Mouse (Mus musculus): ENCODE results near the gene Ppp1r21. TPM values are rescaled to one million over a fixed set of nuclear protein-coding genes. Genes with fewer than 3 reads are reported as not detected.

Gene Ppp1r21
- polyA plus RNA-seq, 1 experiment from 2014 or later = 8.0 TPM

- DNase-seq (no peak), ATAC-seq (ENCODE audit: low read depth) (0 out of 2 replicates have a peak, but pooled peaks have one; percentile 4)
- Histone ChIP-seq H3K36me3 (no peaks in the 10 kb centered on the region), H3K27me3 (no peaks in the 10 kb centered on the region), H3K4me2 (no peak overlapping the region), H3K4me3 (replicated peaks) (no peak overlapping the region), H3K9me3 (replicated peaks) (no peaks in the 10 kb centered on the region), H3K4me1 (replicated peaks) (peaks cover 3% of the 10 kb centered on the region; the same call in 1 of the 2 replicates), H3K27ac (no peak overlapping the region), H3K9ac (no peak overlapping the region)
- WGBS (ENCODE audit: insufficient replicate concordance) = 63% methylated on average over 3 of the region's 3 CpGs
These were observed 83.8 kb downstream of the Ppp1r21 start for GRCm38 (mm10) chr17:88613721-88614120.

GRCm38 (mm10) chr17:88614234-88614633 lies 84.3 kb downstream of the Ppp1r21 start:
- Histone ChIP-seq H3K9me3 (replicated peaks) (no peaks in the 10 kb centered on the region), H3K36me3 (no peaks in the 10 kb centered on the region), H3K4me3 (replicated peaks) (no peak overlapping the region), H3K4me1 (replicated peaks) (peaks cover 3% of the 10 kb centered on the region; the same call in 1 of the 2 replicates), H3K4me2 (no peak overlapping the region), H3K9ac (no peak overlapping the region), H3K27ac (no peak overlapping the region), H3K27me3 (no peaks in the 10 kb centered on the region)
- WGBS (ENCODE audit: insufficient replicate concordance) = 48% methylated on average over 3 of the region's 3 CpGs
- DNase-seq = no peak
- ATAC-seq (ENCODE audit: low read depth) = 0 out of 2 replicates have a peak, but pooled peaks have one; percentile 36

GRCm38 (mm10) chr17:88614733-88615132 lies 84.8 kb downstream of the Ppp1r21 start:
- DNase-seq (no peak), ATAC-seq (ENCODE audit: low read depth) (no peak)
- H3K9me3 ChIP-seq (replicated peaks) = no peaks in the 10 kb centered on the region
- no peak overlapping the region for H3K4me3 ChIP-seq (replicated peaks)
- no peaks in the 10 kb centered on the region for H3K36me3 ChIP-seq
- no peak overlapping the region for H3K4me2 ChIP-seq
- H3K27me3 ChIP-seq = no peaks in the 10 kb centered on the region
- WGBS (ENCODE audit: insufficient replicate concordance) = 77% methylated on average over 1 of the region's 1 CpGs
- peaks cover 3% of the 10 kb centered on the region; the same call in 1 of the 2 replicates for H3K4me1 ChIP-seq (replicated peaks)
- H3K9ac ChIP-seq = no peak overlapping the region
- H3K27ac ChIP-seq = no peak overlapping the region

GRCm38 (mm10) chr17:88615492-88616155 lies 85.7 kb downstream of the Ppp1r21 start:
- Histone ChIP-seq H3K27me3 (no peaks in the 10 kb centered on the region), H3K4me1 (replicated peaks) (peaks cover 3% of the 10 kb centered on the region; the same call in 1 of the 2 replicates), H3K4me3 (replicated peaks) (no peak overlapping the region), H3K27ac (no peak overlapping the region), H3K36me3 (no peaks in the 10 kb centered on the region), H3K4me2 (no peak overlapping the region), H3K9me3 (replicated peaks) (no peaks in the 10 kb centered on the region), H3K9ac (no peak overlapping the region)
- no peak for DNase-seq
- 73% methylated on average over 1 of the region's 1 CpGs for WGBS (ENCODE audit: insufficient replicate concordance)
- ATAC-seq (ENCODE audit: low read depth) = no peak

GRCm38 (mm10) chr17:88620935-88621334 lies 91.0 kb downstream of the Ppp1r21 start:
- H3K4me1 ChIP-seq (replicated peaks) = no peaks in the 10 kb centered on the region
- H3K4me2 ChIP-seq = no peak overlapping the region
- H3K36me3 ChIP-seq = no peaks in the 10 kb centered on the region
- ATAC-seq (ENCODE audit: low read depth) (no peak), DNase-seq (no peak)
- no peak overlapping the region for H3K9ac ChIP-seq
- H3K4me3 ChIP-seq (replicated peaks) = no peak overlapping the region
- no peaks in the 10 kb centered on the region for H3K9me3 ChIP-seq (replicated peaks)
- no peaks in the 10 kb centered on the region for H3K27me3 ChIP-seq
- no peak overlapping the region for H3K27ac ChIP-seq
- WGBS (ENCODE audit: insufficient replicate concordance) = 46% methylated on average over 4 of the region's 4 CpGs

- Histone ChIP-seq H3K9ac (no peak overlapping the region), H3K27me3 (no peaks in the 10 kb centered on the region), H3K4me3 (replicated peaks) (no peak overlapping the region), H3K27ac (no peak overlapping the region), H3K4me1 (replicated peaks) (no peaks in the 10 kb centered on the region), H3K36me3 (no peaks in the 10 kb centered on the region), H3K9me3 (replicated peaks) (no peaks in the 10 kb centered on the region), H3K4me2 (no peak overlapping the region)
- ATAC-seq (ENCODE audit: low read depth) (no peak), DNase-seq (no peak)
- 48% methylated on average over 3 of the region's 3 CpGs for WGBS (ENCODE audit: insufficient replicate concordance)
These were observed 91.5 kb downstream of the Ppp1r21 start for GRCm38 (mm10) chr17:88621374-88621773.

- no peaks in the 10 kb centered on the region for H3K27me3 ChIP-seq
- H3K36me3 ChIP-seq = no peaks in the 10 kb centered on the region
- DNase-seq (no peak), ATAC-seq (ENCODE audit: low read depth) (no peak)
- no peaks in the 10 kb centered on the region for H3K9me3 ChIP-seq (replicated peaks)
- WGBS (ENCODE audit: insufficient replicate concordance) = 45% methylated on average over 1 of the region's 1 CpGs
- H3K27ac ChIP-seq = no peak overlapping the region
- H3K9ac ChIP-seq = no peak overlapping the region
- H3K4me1 ChIP-seq (replicated peaks) = no peaks in the 10 kb centered on the region
- H3K4me2 ChIP-seq = no peak overlapping the region
- no peak overlapping the region for H3K4me3 ChIP-seq (replicated peaks)
These were observed 92.8 kb downstream of the Ppp1r21 start for GRCm38 (mm10) chr17:88622711-88623110.

- WGBS (ENCODE audit: insufficient replicate concordance) = 50% methylated on average over 4 of the region's 4 CpGs
- no peak for DNase-seq
- H3K27ac ChIP-seq = no peak overlapping the region
- H3K4me1 ChIP-seq (replicated peaks) = no peaks in the 10 kb centered on the region
- no peaks in the 10 kb centered on the region for H3K36me3 ChIP-seq
- H3K9ac ChIP-seq = no peak overlapping the region
- no peak for ATAC-seq (ENCODE audit: low read depth)
- no peaks in the 10 kb centered on the region for H3K9me3 ChIP-seq (replicated peaks)
- H3K4me2 ChIP-seq = no peak overlapping the region
- no peaks in the 10 kb centered on the region for H3K27me3 ChIP-seq
- no peak overlapping the region for H3K4me3 ChIP-seq (replicated peaks)
These were observed 94.5 kb downstream of the Ppp1r21 start for GRCm38 (mm10) chr17:88624386-88624785.

GRCm38 (mm10) chr17:88625350-88625749 lies 95.4 kb downstream of the Ppp1r21 start:
- ATAC-seq (ENCODE audit: low read depth) (no peak), DNase-seq (no peak)
- no peak overlapping the region for H3K4me2 ChIP-seq
- H3K27ac ChIP-seq = peak overlapping the region; percentile 59; the same call in 1 of the 2 replicates
- no peaks in the 10 kb centered on the region for H3K36me3 ChIP-seq
- H3K27me3 ChIP-seq = no peaks in the 10 kb centered on the region
- H3K9ac ChIP-seq = no peak overlapping the region
- WGBS (ENCODE audit: insufficient replicate concordance) = 73% methylated on average over 13 of the region's 13 CpGs
- no peaks in the 10 kb centered on the region for H3K9me3 ChIP-seq (replicated peaks)
- H3K4me1 ChIP-seq (replicated peaks) = no peaks in the 10 kb centered on the region
- H3K4me3 ChIP-seq (replicated peaks) = no peak overlapping the region

GRCm38 (mm10) chr17:88625931-88626330 lies 96.0 kb downstream of the Ppp1r21 start:
- DNase-seq (no peak), ATAC-seq (ENCODE audit: low read depth) (no peak)
- no peaks in the 10 kb centered on the region for H3K4me1 ChIP-seq (replicated peaks)
- no peaks in the 10 kb centered on the region for H3K27me3 ChIP-seq
- peak overlapping the region; percentile 52 for H3K27ac ChIP-seq
- no peak overlapping the region for H3K9ac ChIP-seq
- H3K36me3 ChIP-seq = no peaks in the 10 kb centered on the region
- H3K4me2 ChIP-seq = no peak overlapping the region
- H3K4me3 ChIP-seq (replicated peaks) = no peak overlapping the region
- 65% methylated on average over 7 of the region's 7 CpGs for WGBS (ENCODE audit: insufficient replicate concordance)
- H3K9me3 ChIP-seq (replicated peaks) = no peaks in the 10 kb centered on the region

- peak; percentile 24 for ATAC-seq (ENCODE audit: low read depth)
- Histone ChIP-seq H3K4me1 (replicated peaks) (no peaks in the 10 kb centered on the region), H3K27me3 (no peaks in the 10 kb centered on the region), H3K4me2 (no peak overlapping the region), H3K9ac (no peak overlapping the region), H3K27ac (peak overlapping the region; percentile 52), H3K4me3 (replicated peaks) (peak overlapping the region; percentile 12; the same call in 1 of the 2 replicates), H3K9me3 (replicated peaks) (no peaks in the 10 kb centered on the region), H3K36me3 (no peaks in the 10 kb centered on the region)
- no peak for DNase-seq
- 44% methylated on average over 7 of the region's 7 CpGs for WGBS (ENCODE audit: insufficient replicate concordance)
These were observed 96.5 kb downstream of the Ppp1r21 start for GRCm38 (mm10) chr17:88626347-88626811.

GRCm38 (mm10) chr17:88627150-88627549 lies 97.2 kb downstream of the Ppp1r21 start:
- no peak for ATAC-seq (ENCODE audit: low read depth)
- Histone ChIP-seq H3K4me1 (replicated peaks) (no peaks in the 10 kb centered on the region), H3K4me2 (no peak overlapping the region), H3K4me3 (replicated peaks) (peak overlapping the region; percentile 12; the same call in 1 of the 2 replicates), H3K9ac (no peak overlapping the region; the same call in 1 of the 2 replicates), H3K27me3 (no peaks in the 10 kb centered on the region), H3K27ac (peak overlapping the region; percentile 52), H3K9me3 (replicated peaks) (no peaks in the 10 kb centered on the region), H3K36me3 (no peaks in the 10 kb centered on the region)
- no peak for DNase-seq
- 60% methylated on average over 7 of the region's 7 CpGs for WGBS (ENCODE audit: insufficient replicate concordance)
